Mouse (Mus musculus): ENCODE measurements around the gene Olfr273. TPM values are rescaled to one million over a fixed set of nuclear protein-coding genes. Genes with fewer than 3 reads are reported as not detected.

Olfr273 gene
- polyA plus RNA-seq (2012; rRNA removed): not detected in 2 replicates

DNA sequence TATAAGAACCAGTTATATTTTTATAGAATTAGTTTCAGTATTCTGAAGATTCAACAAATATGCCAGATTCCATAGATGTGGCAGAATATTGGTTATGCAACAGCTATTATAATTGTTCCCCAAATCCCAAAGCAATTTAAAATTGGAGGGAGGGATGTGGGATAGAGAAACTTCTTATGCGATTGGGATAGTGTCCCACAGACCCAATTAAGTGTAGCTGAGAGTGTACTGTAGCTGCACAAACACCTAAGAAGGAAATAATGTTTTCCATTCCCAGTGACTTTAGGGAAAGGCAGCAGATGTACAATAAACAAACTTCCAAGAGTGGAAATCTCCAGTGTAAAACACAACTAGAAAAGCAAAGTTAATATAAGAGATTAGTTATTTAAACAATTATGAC, at the start of gene Olfr273:
Gene Olfr273 (minus strand): TSS at position 101 of the 400 bp plus-strand sequence.

DNA sequence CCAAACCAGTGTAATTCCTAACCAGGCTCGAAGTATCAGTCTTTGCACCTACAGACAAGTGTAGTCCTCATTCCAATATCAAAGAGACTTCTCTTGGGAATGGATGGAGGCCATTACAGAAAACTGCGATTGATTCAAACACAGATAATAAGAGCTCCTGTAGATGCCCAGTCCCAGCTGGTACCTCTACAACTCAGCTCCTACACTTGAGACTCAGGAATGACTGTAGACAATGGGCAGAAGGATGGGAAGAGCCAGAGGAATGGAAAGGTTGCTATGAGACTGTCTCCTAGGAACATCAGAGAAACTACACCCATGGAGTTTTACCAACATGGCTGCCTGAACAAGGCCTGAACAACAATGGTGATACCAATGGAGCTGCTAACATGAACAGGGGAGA, 44.7 kb downstream of the Olfr273 start, which contains the start of gene Olfr275:
Gene Olfr275 (plus strand): TSS at position 301 of the 400 bp plus-strand sequence.

Other genes starting within 250 kb of the Olfr273 start
- not detected in 2 replicates for gene Olfr275, start 44.6 kb downstream of the Olfr273 start, polyA plus RNA-seq (2012; rRNA removed)
- gene Olfr272, start 59.9 kb upstream of the Olfr273 start, polyA plus RNA-seq (2012; rRNA removed): not detected in 2 replicates
- gene Olfr270, start 105.3 kb upstream of the Olfr273 start, polyA plus RNA-seq (2012; rRNA removed): not detected in 2 replicates
- gene Nipsnap3a, start 130.0 kb upstream of the Olfr273 start, polyA plus RNA-seq (2012; rRNA removed): not detected in 2 replicates
- 30.5 and 36.6 TPM in 2 replicates for gene Nipsnap3b, start 152.6 kb upstream of the Olfr273 start, polyA plus RNA-seq (2012; rRNA removed)

Data from colon, adult 2 months (tissue).